Mouse (Mus musculus) midbrain, postnatal 0 days (tissue): ENCODE results near the gene Zdhhc1. TPM values are rescaled to one million over a fixed set of nuclear protein-coding genes. Genes with fewer than 3 reads are reported as not detected.
A peak's percentile ranks its signal among the peaks of the same experiment; 100 is the strongest.

Experiments
- ATAC-seq: fragments of 200-750 bp; cut with Nextera tagmentation; 2 replicates; pipeline ENCODE4 v1.8.0; 2017; ENCODE audit warnings: moderate number of reproducible peaks, mild to moderate bottlenecking, moderate TSS enrichment, moderate library complexity; ENCODE audit not compliant: low FRiP score
- DNase-seq: peaks from one replicate; pipeline ENCODE4 v3.0.0-alpha.2; 2015; ENCODE audit warnings: low spot score
- H3K27ac ChIP-seq: fragments of 300-500 bp; sonication (generic); 2 replicates; pipeline ENCODE4 v1.5.1; 2014; ENCODE audit warnings: low read depth, mild to moderate bottlenecking, low read length, mixed read lengths
- H3K27me3 ChIP-seq: fragments of 300-500 bp; sonication (generic); 2 replicates; pipeline ENCODE4 v1.6.1; 2014; ENCODE audit warnings: low read length, control low read depth, mixed read lengths; ENCODE audit not compliant: insufficient read depth
- H3K36me3 ChIP-seq: fragments of 300-500 bp; sonication (generic); 2 replicates; pipeline ENCODE4 v1.6.1; 2014; ENCODE audit warnings: low read length, control low read depth, mixed read lengths; ENCODE audit not compliant: insufficient read depth
- H3K4me1 ChIP-seq: fragments of 300-500 bp; sonication (generic); 2 replicates; pipeline ENCODE4 v1.6.1; 2014; ENCODE audit warnings: mild to moderate bottlenecking, control low read depth, antibody characterized with exemption, low read length, mixed read lengths; ENCODE audit not compliant: insufficient read depth
- H3K4me2 ChIP-seq: fragments of 300-500 bp; sonication (generic); 2 replicates; pipeline ENCODE4 v1.6.1; 2014; ENCODE audit warnings: low read depth, mild to moderate bottlenecking, low read length, mixed read lengths; ENCODE audit not compliant: poor library complexity, severe bottlenecking
- H3K4me3 ChIP-seq: fragments of 300-500 bp; sonication (generic); 2 replicates; pipeline ENCODE4 v1.5.1; 2014; ENCODE audit warnings: low read depth, mild to moderate bottlenecking, low read length, moderate library complexity
- H3K9ac ChIP-seq: fragments of 300-500 bp; sonication (generic); replicated peaks from 2 replicates; pipeline ENCODE4 v1.6.1; 2014; ENCODE audit warnings: mild to moderate bottlenecking, low read length, moderate library complexity, mixed read lengths; ENCODE audit not compliant: poor library complexity, severe bottlenecking
- H3K9me3 ChIP-seq: fragments of 300-500 bp; sonication (generic); 2 replicates; pipeline ENCODE4 v1.6.1; 2016; ENCODE audit warnings: low read length, control low read depth
- CTCF ChIP-seq: IDR thresholded peaks from 2 replicates; pipeline ENCODE4 v1.5.1; 2016; ENCODE audit warnings: antibody characterized with exemption, mild to moderate bottlenecking
- WGBS: fragments of 180-500 bp; shearing (Covaris S2); extraction: QIAGEN DNeasy Blood & Tissue Kit; methylation state at CpG from one replicate; pipeline ENCODE4 v1.1.7; 2014; 5-methylcytosine and 5-hydroxymethylcytosine counted together
- polyA plus RNA-seq: library from polyadenylated mRNA; unstranded; fragments of >200 nt; fragmentation: Nextera tagmentation; extraction: Ambion mirVana; gene quantifications from 2 replicates; pipeline ENCODE4 v1.2.1, GENCODE M21; 2015
- total RNA-seq: library from RNA; depleted of rRNA; stranded (reverse); fragments of >200 nt; gene quantifications from 2 replicates; pipeline ENCODE4 v1.2.3, GENCODE M21; 2014; rRNA removed

The Zdhhc1 gene
- total RNA-seq (32.9 and 47.2 TPM in 2 replicates), polyA plus RNA-seq (27.3 and 27.9 TPM in 2 replicates)

- peak; percentile 89 for DNase-seq
- 1% methylated on average over 67 of the region's 68 CpGs for WGBS
- no peaks in the 10 kb centered on the region for H3K9me3 ChIP-seq
- H3K27ac ChIP-seq = peak within 1 kb of the TSS; percentile 75
- peak within 1 kb of the TSS; percentile 82 for H3K4me3 ChIP-seq
- H3K27me3 ChIP-seq = no peaks in the 10 kb centered on the region
- peak within 1 kb of the TSS; percentile 79 for H3K9ac ChIP-seq
- peak within 1 kb of the TSS; percentile 97 for H3K4me2 ChIP-seq
- H3K4me1 ChIP-seq = peaks cover 6% of the 10 kb centered on the region; the same call in 1 of the 2 replicates
- peak; percentile 68 for TF ChIP-seq CTCF
- no peaks in the 10 kb centered on the region for H3K36me3 ChIP-seq
- peak; percentile 85 for ATAC-seq
These were observed at the start of gene Zdhhc1 for GRCm38 (mm10) chr8:105496439-105497180. Zdhhc1 (minus strand) TSS chr8:105496902.

- no peak overlapping the region for H3K9ac ChIP-seq
- no peaks in the 10 kb centered on the region; the same call in 1 of the 2 replicates for H3K4me1 ChIP-seq
- ATAC-seq (no peak), DNase-seq (no peak)
- H3K27me3 ChIP-seq = no peaks in the 10 kb centered on the region
- peak overlapping the region; percentile 0; the same call in 1 of the 2 replicates for H3K27ac ChIP-seq
- 76% methylated on average over 3 of the region's 3 CpGs for WGBS
- no peaks in the 10 kb centered on the region for H3K9me3 ChIP-seq
- no peak overlapping the region for H3K4me2 ChIP-seq
- no peak overlapping the region for H3K4me3 ChIP-seq
- peaks cover 6% of the 10 kb centered on the region for H3K36me3 ChIP-seq
- TF ChIP-seq CTCF = no peak
These were observed 48.5 kb upstream of the Zdhhc1 start for GRCm38 (mm10) chr8:105545249-105545648.

GRCm38 (mm10) chr8:105544544-105545205, 48.0 kb upstream of the Zdhhc1 start:
- Histone ChIP-seq H3K4me2 (no peak overlapping the region), H3K27me3 (no peaks in the 10 kb centered on the region), H3K9me3 (no peaks in the 10 kb centered on the region), H3K36me3 (peaks cover 6% of the 10 kb centered on the region), H3K4me3 (no peak overlapping the region), H3K27ac (peak overlapping the region; percentile 0; the same call in 1 of the 2 replicates), H3K9ac (no peak overlapping the region), H3K4me1 (no peaks in the 10 kb centered on the region; the same call in 1 of the 2 replicates)
- 44% methylated on average over 7 of the region's 7 CpGs for WGBS
- ATAC-seq (no peak), DNase-seq (peak; percentile 56)
- TF ChIP-seq CTCF = no peak

GRCm38 (mm10) chr8:105543703-105544102, 47.0 kb upstream of the Zdhhc1 start:
- ATAC-seq (no peak), DNase-seq (no peak)
- TF ChIP-seq CTCF = no peak
- no peaks in the 10 kb centered on the region for H3K27me3 ChIP-seq
- no peak overlapping the region for H3K4me2 ChIP-seq
- peaks cover 14% of the 10 kb centered on the region for H3K36me3 ChIP-seq
- 36% methylated on average over 1 of the region's 1 CpGs for WGBS
- no peak overlapping the region for H3K27ac ChIP-seq
- no peak overlapping the region for H3K9ac ChIP-seq
- H3K4me3 ChIP-seq = no peak overlapping the region
- no peaks in the 10 kb centered on the region; the same call in 1 of the 2 replicates for H3K4me1 ChIP-seq
- no peaks in the 10 kb centered on the region for H3K9me3 ChIP-seq

GRCm38 (mm10) chr8:105542808-105543207, 46.1 kb upstream of the Zdhhc1 start:
- H3K27ac ChIP-seq = no peak overlapping the region
- H3K4me1 ChIP-seq = no peaks in the 10 kb centered on the region; the same call in 1 of the 2 replicates
- DNase-seq (no peak), ATAC-seq (no peak)
- 99% methylated on average over 2 of the region's 2 CpGs for WGBS
- H3K36me3 ChIP-seq = peaks cover 23% of the 10 kb centered on the region
- no peak overlapping the region for H3K9ac ChIP-seq
- no peak overlapping the region for H3K4me3 ChIP-seq
- H3K27me3 ChIP-seq = no peaks in the 10 kb centered on the region
- no peaks in the 10 kb centered on the region for H3K9me3 ChIP-seq
- TF ChIP-seq CTCF = no peak
- no peak overlapping the region for H3K4me2 ChIP-seq
